8 mouse cellular contexts compared by ENCODE assay signal in genomic region chrX:50616920-50617319, GRCm38 (mm10).
DNase-seq lines count a peak whose midpoint lies in the region; ATAC-seq and TF ChIP-seq lines count a peak whose summit lies in the region.
"Not testable (repeated sequence)": the region's sequence is repeated elsewhere in the genome, so short reads cannot be mapped to it uniquely, and the experiment has no call there.

No protein-coding gene starts in this region.

- H3K27me3 ChIP-seq in forebrain, embryonic 15.5 days; intestine, postnatal 0 days (replicated peaks; ENCODE audit: control insufficient read depth, insufficient read depth, low read length); limb, embryonic 15.5 days: not testable (repeated sequence)

- H3K4me3 ChIP-seq in forebrain, embryonic 15.5 days; intestine, postnatal 0 days (ENCODE audit: low read depth, low read length): not testable (repeated sequence)
- peak overlapping the region; percentile 13; the same call in 1 of the 2 replicates for H3K4me3 ChIP-seq in limb, embryonic 15.5 days

- H3K9me3 ChIP-seq in forebrain, embryonic 15.5 days; intestine, postnatal 0 days (ENCODE audit: control insufficient read depth); limb, embryonic 15.5 days: not testable (repeated sequence)

- H3K4me2 ChIP-seq in forebrain, embryonic 15.5 days (replicated peaks) = not testable (repeated sequence)
- H3K4me2 ChIP-seq in intestine, postnatal 0 days (replicated peaks; ENCODE audit: low read depth) = peak overlapping the region; percentile 38
- peak overlapping the region; percentile 26; the same call in 1 of the 2 replicates for H3K4me2 ChIP-seq in limb, embryonic 15.5 days

- peak overlapping the region; percentile 59 for H3K27ac ChIP-seq in forebrain, embryonic 15.5 days (replicated peaks)
- not testable (repeated sequence) for H3K27ac ChIP-seq in intestine, postnatal 0 days (ENCODE audit: low read depth, low read length)
- 0 out of 2 replicates have a peak overlapping the region, but pooled peaks have one; percentile 50 for H3K27ac ChIP-seq in limb, embryonic 15.5 days

- H3K4me1 ChIP-seq in forebrain, embryonic 15.5 days; intestine, postnatal 0 days (replicated peaks; ENCODE audit: control insufficient read depth, insufficient read depth, low read length); limb, embryonic 15.5 days: not testable (repeated sequence)

- not testable (repeated sequence) for H3K9ac ChIP-seq in forebrain, embryonic 15.5 days (replicated peaks); intestine, postnatal 0 days (ENCODE audit: low read depth, low read length); limb, embryonic 15.5 days

- not testable (repeated sequence) for H3K36me3 ChIP-seq in forebrain, embryonic 15.5 days; intestine, postnatal 0 days (ENCODE audit: control insufficient read depth, insufficient read depth); limb, embryonic 15.5 days

- DNase-seq in 416B (ENCODE audit: low read depth) = peak; percentile 84
- DNase-seq in adrenal gland, postnatal 14 days = peak; percentile 95
- peak; percentile 16 to 96 for DNase-seq in heart, postnatal 10 days
- peak; percentile 97 for DNase-seq in lung, postnatal 36 days
- peak; percentile 55 for DNase-seq in retina, embryonic 14.5 days (ENCODE audit: low spot score)

- intact Hi-C loops in heart, postnatal 10 days (cut with DNase I) = not testable (repeated sequence)

- 61% methylated on average over 8 of the region's 8 CpGs for WGBS in forebrain, embryonic 15.5 days
- 68% methylated on average over 8 of the region's 8 CpGs for WGBS in intestine, postnatal 0 days
- 71% methylated on average over 8 of the region's 8 CpGs for WGBS in limb, embryonic 15.5 days

- peak; percentile 66 for TF ChIP-seq CTCF in intestine, postnatal 0 days (IDR thresholded peaks at IDR 0.05; ENCODE audit: low read depth)

- not testable (repeated sequence) for ATAC-seq in forebrain, embryonic 15.5 days (replicated peaks); intestine, postnatal 0 days; limb, embryonic 15.5 days (ENCODE audit: insufficient number of reproducible peaks, low FRiP score, low TSS enrichment, low read depth)
